Mouse (Mus musculus): Measurements from ENCODE around the gene Emilin1. TPM values are rescaled to one million over a fixed set of nuclear protein-coding genes. Genes with fewer than 3 reads are reported as not detected.

Emilin1 gene
- total and polyA plus RNA-seq, 2 experiments = 17.8 to 31.5 TPM

- Histone ChIP-seq H3K27me3 (ENCODE audit: control insufficient read depth, insufficient read depth, low read length) (no peaks in the 10 kb centered on the region), H3K4me3 (ENCODE audit: insufficient read depth, low read depth, low read length) (peak overlapping the region; percentile 88), H3K27ac (replicated peaks; ENCODE audit: insufficient read depth, low read depth, low read length) (peak overlapping the region; percentile 93), H3K79me2 (ENCODE audit: control insufficient read depth, insufficient read depth, low read length) (peaks cover 18% of the 10 kb centered on the region; the same call in 1 of the 2 replicates), H3K36me3 (ENCODE audit: control insufficient read depth, insufficient read depth, low read length) (peaks cover 7% of the 10 kb centered on the region; the same call in 1 of the 2 replicates), H3K9ac (ENCODE audit: low read depth, low read length) (peak overlapping the region; percentile 94), H3K4me1 (ENCODE audit: control insufficient read depth, insufficient read depth, low read length) (peaks cover 36% of the 10 kb centered on the region)
- no peak for TF ChIP-seq POLR2A (IDR thresholded peaks at IDR 0.05; ENCODE audit: extremely low read depth, insufficient read depth, low read length)
- no peak for TF ChIP-seq CTCF (IDR thresholded peaks at IDR 0.05; ENCODE audit: low read depth, low read length)
- 8% methylated on average over 13 of the region's 13 CpGs for WGBS
- no peak for DNase-seq (ENCODE audit: extremely low read depth, low read depth, low spot score)
Observed at GRCm38 (mm10) chr5:30908426-30909299, 4.5 kb upstream of the Emilin1 start.

GRCm38 (mm10) chr5:30909300-30909659 is 3.9 kb upstream of the Emilin1 start:
- peaks cover 36% of the 10 kb centered on the region for H3K4me1 ChIP-seq (ENCODE audit: control insufficient read depth, insufficient read depth, low read length)

GRCm38 (mm10) chr5:30909863-30910262 is 3.3 kb upstream of the Emilin1 start:
- no peaks in the 10 kb centered on the region for H3K27me3 ChIP-seq (ENCODE audit: control insufficient read depth, insufficient read depth, low read length)
- TF ChIP-seq POLR2A (IDR thresholded peaks at IDR 0.05; ENCODE audit: extremely low read depth, insufficient read depth, low read length) (no peak), CTCF (IDR thresholded peaks at IDR 0.05; ENCODE audit: low read depth, low read length) (no peak)
- H3K9ac ChIP-seq (ENCODE audit: low read depth, low read length) = no peak overlapping the region
- no peak overlapping the region for H3K4me3 ChIP-seq (ENCODE audit: insufficient read depth, low read depth, low read length)
- peaks cover 36% of the 10 kb centered on the region for H3K4me1 ChIP-seq (ENCODE audit: control insufficient read depth, insufficient read depth, low read length)
- H3K79me2 ChIP-seq (ENCODE audit: control insufficient read depth, insufficient read depth, low read length) = peaks cover 18% of the 10 kb centered on the region; the same call in 1 of the 2 replicates
- H3K27ac ChIP-seq (replicated peaks; ENCODE audit: insufficient read depth, low read depth, low read length) = peak overlapping the region; percentile 92
- DNase-seq (ENCODE audit: extremely low read depth, low read depth, low spot score) = no peak
- 39% methylated on average over 7 of the region's 7 CpGs for WGBS
- peaks cover 3% of the 10 kb centered on the region; the same call in 1 of the 2 replicates for H3K36me3 ChIP-seq (ENCODE audit: control insufficient read depth, insufficient read depth, low read length)

More at GRCm38 (mm10) chr5:30909300-30909659, 3.9 kb upstream of the Emilin1 start:
- TF ChIP-seq POLR2A (IDR thresholded peaks at IDR 0.05; ENCODE audit: extremely low read depth, insufficient read depth, low read length) (no peak), CTCF (IDR thresholded peaks at IDR 0.05; ENCODE audit: low read depth, low read length) (no peak)
- peak; percentile 99 for DNase-seq (ENCODE audit: extremely low read depth, low read depth, low spot score)
- peaks cover 18% of the 10 kb centered on the region; the same call in 1 of the 2 replicates for H3K79me2 ChIP-seq (ENCODE audit: control insufficient read depth, insufficient read depth, low read length)
- H3K27me3 ChIP-seq (ENCODE audit: control insufficient read depth, insufficient read depth, low read length) = no peaks in the 10 kb centered on the region
- H3K27ac ChIP-seq (replicated peaks; ENCODE audit: insufficient read depth, low read depth, low read length) = peak overlapping the region; percentile 93
- H3K36me3 ChIP-seq (ENCODE audit: control insufficient read depth, insufficient read depth, low read length) = peaks cover 5% of the 10 kb centered on the region; the same call in 1 of the 2 replicates
- 5% methylated on average over 7 of the region's 7 CpGs for WGBS
- H3K9ac ChIP-seq (ENCODE audit: low read depth, low read length) = peak overlapping the region; percentile 94
- no peak overlapping the region for H3K4me3 ChIP-seq (ENCODE audit: insufficient read depth, low read depth, low read length)

GRCm38 (mm10) chr5:30910481-30910880 is 2.7 kb upstream of the Emilin1 start:
- TF ChIP-seq POLR2A (IDR thresholded peaks at IDR 0.05; ENCODE audit: extremely low read depth, insufficient read depth, low read length) (no peak), CTCF (IDR thresholded peaks at IDR 0.05; ENCODE audit: low read depth, low read length) (no peak)
- no peak overlapping the region for H3K9ac ChIP-seq (ENCODE audit: low read depth, low read length)
- H3K27ac ChIP-seq (replicated peaks; ENCODE audit: insufficient read depth, low read depth, low read length) = peak overlapping the region; percentile 86
- peaks cover 37% of the 10 kb centered on the region for H3K4me1 ChIP-seq (ENCODE audit: control insufficient read depth, insufficient read depth, low read length)
- H3K36me3 ChIP-seq (ENCODE audit: control insufficient read depth, insufficient read depth, low read length) = no peaks in the 10 kb centered on the region; the same call in 1 of the 2 replicates
- DNase-seq (ENCODE audit: extremely low read depth, low read depth, low spot score) = peak; percentile 86
- peaks cover 14% of the 10 kb centered on the region; the same call in 1 of the 2 replicates for H3K79me2 ChIP-seq (ENCODE audit: control insufficient read depth, insufficient read depth, low read length)
- H3K4me3 ChIP-seq (ENCODE audit: insufficient read depth, low read depth, low read length) = no peak overlapping the region
- no peaks in the 10 kb centered on the region for H3K27me3 ChIP-seq (ENCODE audit: control insufficient read depth, insufficient read depth, low read length)

- Histone ChIP-seq H3K4me1 (ENCODE audit: control insufficient read depth, insufficient read depth, low read length) (peaks cover 31% of the 10 kb centered on the region), H3K4me3 (ENCODE audit: insufficient read depth, low read depth, low read length) (no peak overlapping the region), H3K36me3 (ENCODE audit: control insufficient read depth, insufficient read depth, low read length) (no peaks in the 10 kb centered on the region), H3K27ac (replicated peaks; ENCODE audit: insufficient read depth, low read depth, low read length) (peak overlapping the region; percentile 42), H3K27me3 (ENCODE audit: control insufficient read depth, insufficient read depth, low read length) (no peaks in the 10 kb centered on the region), H3K79me2 (ENCODE audit: control insufficient read depth, insufficient read depth, low read length) (peaks cover 3% of the 10 kb centered on the region; the same call in 1 of the 2 replicates), H3K9ac (ENCODE audit: low read depth, low read length) (no peak overlapping the region)
- TF ChIP-seq CTCF (IDR thresholded peaks at IDR 0.05; ENCODE audit: low read depth, low read length) (no peak), POLR2A (IDR thresholded peaks at IDR 0.05; ENCODE audit: extremely low read depth, insufficient read depth, low read length) (no peak)
- no peak for DNase-seq (ENCODE audit: extremely low read depth, low read depth, low spot score)
- WGBS = 76% methylated on average over 5 of the region's 5 CpGs
Observed at GRCm38 (mm10) chr5:30912156-30912555, 1.0 kb upstream of the Emilin1 start.
